Mouse (Mus musculus) thymus, postnatal 10 days (tissue): Measurements from ENCODE around the gene Wnt9a.
"Not testable (repeated sequence)": the region's sequence is repeated elsewhere in the genome, so short reads cannot be mapped to it uniquely, and the experiment has no call there.

ENCODE experiments used
- DNase-seq, 2 experiments: peaks; one replicate each; pipeline ENCODE4 v3.0.0; 2021; ENCODE audit warnings: low spot score in 2 of 2

Gene Wnt9a

DNA sequence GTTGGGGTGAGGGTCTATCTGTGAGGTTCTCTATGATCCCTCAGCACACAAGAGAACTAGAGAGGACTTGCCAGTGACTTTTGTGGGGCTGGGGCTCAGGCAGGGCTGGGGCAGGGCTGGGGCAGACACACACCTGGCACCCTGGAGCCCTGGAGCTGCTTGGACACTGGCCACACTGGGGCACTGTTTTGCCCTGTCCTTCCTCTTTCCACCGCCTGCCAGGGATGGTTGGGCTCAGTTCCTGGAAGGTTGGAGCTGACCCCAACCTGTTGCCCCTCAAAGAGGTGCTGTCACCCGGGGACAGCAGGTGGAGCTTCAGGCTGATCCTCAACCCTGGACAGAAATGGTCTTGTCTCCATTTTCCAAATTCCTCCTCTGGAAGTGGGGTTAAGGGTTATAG, 29.2 kb downstream of the Wnt9a start:
- DNase-seq = no peak

DNA sequence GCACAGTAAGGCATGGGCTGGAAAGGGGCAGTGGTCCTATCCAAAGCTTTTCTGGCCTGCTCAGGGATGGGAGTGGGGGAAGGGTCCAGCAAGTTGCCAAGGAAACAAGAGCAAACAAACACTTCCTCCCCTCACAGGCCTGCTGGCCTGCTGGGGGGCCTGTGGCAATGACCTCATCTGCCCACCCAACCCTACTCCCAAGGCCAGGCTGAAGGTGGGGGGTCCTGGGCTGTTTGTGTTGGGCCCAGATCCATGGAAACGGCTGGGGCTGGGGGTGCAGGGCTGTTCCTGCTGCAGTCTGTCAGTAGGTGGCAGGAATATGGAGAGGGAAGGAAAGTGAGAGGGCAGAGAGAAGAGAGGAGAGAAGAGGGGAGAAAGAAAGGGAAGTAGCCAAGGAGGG, 29.7 kb downstream of the Wnt9a start:
- DNase-seq = no peak

DNA sequence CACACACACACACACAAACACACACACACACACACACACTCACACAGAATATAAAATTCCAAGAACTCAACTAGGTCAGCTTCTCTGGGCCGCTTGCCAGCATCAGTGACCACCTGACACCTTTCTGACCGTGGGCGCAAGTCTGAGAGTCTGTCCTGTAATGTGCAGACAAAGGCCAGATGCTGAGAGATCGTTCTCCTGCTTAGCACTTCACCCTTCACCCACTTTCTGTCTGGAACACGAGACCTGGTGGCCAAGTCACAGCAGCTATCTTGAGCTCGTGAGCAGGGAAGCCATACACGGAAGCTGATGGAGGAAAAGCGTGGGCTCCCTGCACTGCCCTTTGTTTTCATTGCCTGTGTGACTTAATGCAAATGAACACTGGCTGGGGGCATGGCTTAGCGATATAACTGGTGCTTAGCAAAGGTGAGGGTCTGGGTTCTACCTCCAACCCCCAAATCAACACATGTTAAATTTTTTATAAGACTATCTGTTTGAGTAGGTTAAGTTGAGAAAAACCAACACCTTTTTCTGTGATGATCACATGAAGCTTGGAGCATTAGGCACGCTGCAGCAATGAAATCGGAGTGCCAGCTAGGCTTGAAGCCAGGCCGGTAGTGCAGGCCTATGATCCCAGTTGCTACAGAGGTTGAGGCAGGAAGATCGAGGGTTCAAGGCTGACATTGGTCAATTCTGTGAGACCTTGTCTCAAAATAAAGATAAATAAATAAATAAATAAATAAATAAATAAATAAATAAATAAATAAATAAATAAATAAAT, 31.4 kb downstream of the Wnt9a start:
- no peak for DNase-seq

DNA sequence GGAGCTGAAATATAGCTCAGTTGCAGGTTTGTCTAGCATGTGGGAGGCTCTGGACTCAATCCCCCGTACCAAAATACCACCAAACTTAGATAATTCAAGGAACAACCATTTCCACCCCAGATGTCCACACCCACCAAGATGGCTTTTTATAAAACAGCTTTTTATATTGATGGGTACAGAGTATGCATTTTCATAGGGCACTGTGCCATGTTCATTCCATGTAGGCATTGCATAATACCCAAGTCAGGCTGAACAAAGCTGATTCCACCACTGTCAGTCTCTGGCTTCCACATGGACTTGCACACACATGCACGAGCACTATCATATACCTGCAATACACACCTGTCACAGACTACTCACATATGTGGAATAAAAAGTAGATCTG, 32.0 kb downstream of the Wnt9a start:
- no peak for DNase-seq

DNA sequence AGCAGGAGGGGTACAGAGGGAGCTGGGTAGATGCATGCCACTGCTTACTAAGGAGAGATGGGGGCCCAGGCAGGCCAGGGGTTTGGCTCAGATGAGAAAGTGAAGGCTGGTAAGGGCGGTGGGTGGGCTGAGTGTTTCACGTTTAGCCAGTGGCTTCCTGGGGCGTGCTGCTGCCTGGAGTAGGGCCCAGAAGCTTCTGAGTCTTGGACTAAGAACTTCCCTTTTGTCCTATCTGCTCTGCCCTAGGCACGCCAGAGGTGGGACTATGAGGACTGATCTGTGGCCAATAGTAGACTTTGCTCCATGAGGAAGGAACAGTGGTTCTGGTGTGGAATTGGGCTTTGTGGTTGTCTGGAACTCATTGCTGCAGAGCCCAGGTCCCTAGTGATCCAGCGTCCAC, 36.2 kb downstream of the Wnt9a start:
- DNase-seq = no peak

DNA sequence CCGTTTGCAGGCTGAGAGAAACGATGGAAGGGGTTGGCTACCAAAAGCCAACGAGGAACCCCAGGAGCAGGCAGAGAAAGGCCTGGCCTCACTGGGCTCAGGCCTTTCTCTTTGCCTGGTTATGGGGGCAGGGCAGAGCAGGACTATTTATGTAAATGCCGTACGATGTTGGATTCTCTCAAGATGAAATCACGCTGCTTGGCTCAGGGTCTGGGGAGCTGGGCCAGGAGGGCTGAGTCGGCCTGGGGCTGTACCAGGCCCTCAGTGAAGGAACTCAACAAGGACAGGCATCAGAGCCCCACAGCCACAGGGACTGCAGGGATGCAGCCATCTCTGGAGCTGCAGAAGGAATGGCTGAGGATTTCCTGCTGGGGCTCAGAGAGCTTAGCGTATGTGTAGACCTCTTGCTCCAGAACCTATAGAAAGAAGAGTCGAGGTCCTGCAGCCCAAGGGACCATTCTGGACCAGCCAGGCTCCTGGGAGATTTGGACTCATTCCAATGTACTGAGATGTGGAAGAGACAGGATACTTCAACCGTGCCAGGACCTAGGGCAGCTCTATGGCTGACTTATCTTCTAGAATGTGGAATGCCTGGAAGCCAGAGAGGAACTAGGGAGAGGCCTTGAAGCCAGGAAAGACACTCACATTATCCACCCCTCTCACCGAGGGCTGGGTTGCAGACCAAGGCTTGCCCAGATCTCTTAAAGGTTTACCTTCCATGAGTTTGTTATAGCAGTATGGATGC, 39.6 kb downstream of the Wnt9a start:
- DNase-seq = no peak

DNA sequence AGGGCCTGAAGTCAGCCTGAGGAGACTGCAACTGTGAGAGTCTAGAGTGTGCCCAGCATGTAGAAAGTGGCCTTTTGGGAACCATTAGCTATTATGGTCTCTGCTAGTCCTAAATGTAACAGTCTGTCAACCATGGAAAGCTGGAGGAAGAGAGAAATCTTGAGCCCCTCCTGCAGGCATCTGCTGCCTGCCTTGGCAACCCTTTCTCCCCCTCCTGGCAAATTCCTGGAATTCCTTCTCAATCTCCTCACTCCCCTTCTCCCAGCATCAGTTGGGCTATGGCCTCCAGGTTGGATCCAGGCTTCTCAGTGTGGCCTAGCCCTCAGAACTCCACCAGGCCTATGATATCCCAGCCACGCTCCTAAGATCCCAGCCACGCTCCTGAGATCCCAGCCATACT, 43.6 kb downstream of the Wnt9a start:
- DNase-seq = no peak

DNA sequence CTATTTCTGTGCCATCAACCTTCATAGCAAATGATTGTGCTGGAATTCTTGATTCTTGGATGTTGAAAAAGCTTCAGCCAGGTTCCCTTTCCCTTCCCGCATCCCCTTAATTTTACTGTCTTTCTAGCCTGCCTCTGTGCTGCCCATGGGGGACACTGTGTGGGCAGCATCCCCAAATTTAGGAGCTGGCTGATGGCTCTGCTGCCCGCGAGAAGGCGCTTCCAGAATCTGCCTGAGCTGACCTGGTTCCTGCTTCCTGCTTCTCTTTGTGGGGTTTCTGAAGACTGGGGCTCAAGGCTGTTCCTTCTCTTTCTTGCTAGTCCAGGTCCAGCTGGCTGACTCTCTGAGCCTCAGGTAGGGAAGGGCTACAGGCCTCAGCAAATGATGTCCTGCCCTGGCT, 48.1 kb downstream of the Wnt9a start:
- DNase-seq = no peak

DNA sequence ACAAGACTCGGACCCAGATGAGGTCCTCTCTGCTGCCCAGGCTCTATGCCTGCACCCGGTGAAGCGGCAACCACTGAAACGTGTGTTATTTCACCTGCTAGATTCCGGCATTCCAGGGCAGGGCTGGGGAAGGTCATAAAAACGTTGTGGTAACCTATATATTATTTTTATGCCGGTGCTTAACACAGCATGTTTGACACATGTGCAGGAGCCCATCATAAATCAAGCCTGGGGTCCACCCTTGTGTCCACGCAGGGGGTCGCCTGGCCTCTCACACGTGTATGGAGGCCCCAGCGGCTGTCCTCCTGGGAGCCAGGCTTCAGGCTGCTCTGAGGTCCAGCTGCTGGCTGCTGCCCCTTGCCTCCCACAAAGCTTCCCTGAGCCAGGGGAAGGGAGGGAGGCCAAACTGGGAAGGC, 50.2 kb downstream of the Wnt9a start:
- no peak for DNase-seq

DNA sequence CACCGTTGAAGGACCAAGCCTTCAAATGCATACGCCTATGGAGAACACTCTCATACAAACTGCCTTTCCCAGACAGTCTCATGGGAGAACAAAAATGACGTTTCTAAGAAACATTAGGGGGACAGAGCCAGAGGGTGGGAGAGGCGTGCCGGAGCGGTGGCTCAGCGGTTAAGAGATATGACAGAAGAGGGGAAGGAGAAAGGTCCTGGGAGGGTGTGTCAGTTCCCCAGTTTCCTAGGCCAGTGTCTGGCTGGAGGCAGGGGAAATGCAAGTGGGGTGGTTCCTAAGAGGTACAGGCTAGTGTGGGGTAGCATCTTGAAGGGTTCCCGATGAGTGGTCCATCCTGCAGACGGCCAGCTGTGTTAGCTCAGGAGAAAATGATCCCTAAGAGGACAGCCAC, 54.6 kb downstream of the Wnt9a start:
- DNase-seq = no peak

DNA sequence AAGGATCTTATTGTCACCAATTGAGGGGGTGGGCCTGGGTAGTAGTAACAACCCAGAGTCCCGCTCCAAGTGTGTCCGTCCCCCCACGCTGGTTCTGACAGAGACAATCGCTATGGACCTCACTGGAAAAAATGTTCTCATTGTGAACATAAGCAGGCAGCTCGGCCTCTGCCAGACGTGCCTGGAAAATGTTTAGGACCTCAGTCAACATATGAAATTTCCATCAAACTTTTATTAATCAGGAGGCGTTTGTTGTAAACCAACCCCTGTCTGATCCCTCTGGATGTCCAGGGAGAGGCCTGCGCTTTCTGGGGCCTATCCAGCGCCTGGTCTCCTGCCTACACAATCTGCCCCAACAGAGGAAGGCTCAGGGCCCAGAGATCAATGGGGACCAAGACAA, 57.3 kb downstream of the Wnt9a start:
- no peak for DNase-seq

DNA sequence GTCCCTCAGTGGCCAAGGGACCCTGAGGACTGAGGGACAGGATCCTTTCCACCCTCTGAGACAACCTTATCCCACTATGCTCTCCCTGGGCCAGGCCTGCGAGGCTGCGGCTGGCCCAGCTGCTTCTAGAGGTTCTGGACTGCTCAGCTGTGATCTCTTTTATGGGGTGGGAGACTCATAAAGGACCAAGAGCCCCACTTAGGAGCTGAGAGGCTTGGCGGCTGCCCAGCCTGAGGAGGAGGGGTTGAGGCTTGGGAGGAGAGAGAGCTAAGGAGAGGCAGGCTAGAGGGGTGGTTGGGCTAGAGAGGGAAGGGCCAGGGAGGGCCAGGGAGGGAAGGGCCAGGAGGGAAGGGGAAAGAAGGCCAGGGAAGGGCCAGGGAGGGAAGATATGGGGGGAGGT, 57.7 kb downstream of the Wnt9a start:
- no peak for DNase-seq

DNA sequence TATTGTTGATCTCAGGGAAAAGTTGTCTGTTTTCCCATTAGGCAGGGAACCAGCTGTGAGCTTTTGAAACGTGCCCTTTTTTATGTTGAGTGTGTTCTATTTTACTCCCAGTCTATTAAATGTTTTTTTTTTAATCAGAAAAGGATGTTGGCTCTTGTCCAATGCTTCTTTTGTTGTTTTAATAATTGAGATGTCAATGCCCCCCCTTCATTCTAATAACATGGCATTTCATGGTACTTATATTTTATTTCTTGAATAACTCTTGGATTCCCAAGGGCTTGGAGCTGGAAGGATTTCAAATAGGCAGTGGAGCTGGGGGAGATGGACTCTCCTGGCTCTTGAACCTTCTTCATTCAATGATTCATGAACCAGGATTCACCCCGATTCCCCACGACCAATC, 59.3 kb downstream of the Wnt9a start:
- no peak for DNase-seq

DNA sequence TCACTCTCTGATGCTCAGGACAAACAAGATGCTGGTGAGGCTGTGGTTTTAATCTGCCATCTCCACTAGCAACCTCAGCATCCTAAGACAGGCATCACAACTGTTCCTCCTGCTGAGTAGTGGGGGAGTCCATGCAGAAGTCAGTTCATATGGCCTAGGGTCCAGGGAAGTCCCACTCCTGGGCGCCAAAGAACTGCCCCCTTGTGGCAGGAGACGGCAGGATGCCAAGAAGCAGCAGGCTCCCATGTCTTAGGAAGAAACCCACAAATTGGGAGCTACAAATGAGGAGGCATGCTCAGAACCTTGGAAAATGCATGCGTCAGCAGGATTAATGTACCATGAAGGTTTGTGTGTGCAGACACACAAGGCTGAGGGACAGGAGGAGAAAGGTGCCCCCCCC, 59.9 kb downstream of the Wnt9a start:
- DNase-seq = peak in 1 of 2 experiments; percentile 25

DNA sequence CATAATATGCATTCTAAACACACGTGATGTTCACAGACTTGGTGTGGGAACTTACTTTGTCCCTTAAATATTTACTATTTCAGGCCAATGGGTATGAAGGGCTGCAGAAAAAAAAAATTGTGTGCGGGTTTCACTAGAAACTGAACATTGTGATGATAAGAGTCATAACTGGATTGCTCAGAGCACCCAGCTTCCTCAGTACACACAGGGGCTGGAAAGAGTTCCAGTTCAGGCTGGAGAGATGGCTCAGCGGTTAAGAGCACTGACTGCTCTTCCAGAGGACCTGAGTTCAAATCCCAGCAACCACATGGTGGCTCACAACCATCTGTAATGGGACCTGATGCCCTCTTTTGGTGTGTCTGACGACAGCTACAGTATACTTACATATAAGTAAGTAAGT, 61.2 kb downstream of the Wnt9a start:
- DNase-seq = not testable (repeated sequence)

DNA sequence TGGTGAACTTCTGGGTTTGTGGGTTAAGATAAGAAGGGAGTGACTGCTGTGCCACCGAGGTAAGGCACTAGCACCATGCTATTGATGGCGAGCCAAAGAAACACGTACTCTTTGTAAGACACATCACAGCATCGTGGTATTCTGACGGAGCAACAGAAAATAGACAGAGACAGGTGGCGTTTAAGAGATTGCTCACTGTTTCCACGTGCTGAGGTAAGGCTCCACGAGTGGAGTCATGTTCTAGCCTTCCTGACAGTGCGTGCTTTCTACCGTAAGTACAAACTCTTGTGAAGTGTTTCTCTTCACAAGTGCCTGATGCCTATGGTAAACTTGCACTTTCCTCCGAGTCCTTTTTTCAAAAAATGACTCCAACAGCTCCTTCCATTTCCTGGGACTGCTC, 63.1 kb downstream of the Wnt9a start:
- DNase-seq = no peak

DNA sequence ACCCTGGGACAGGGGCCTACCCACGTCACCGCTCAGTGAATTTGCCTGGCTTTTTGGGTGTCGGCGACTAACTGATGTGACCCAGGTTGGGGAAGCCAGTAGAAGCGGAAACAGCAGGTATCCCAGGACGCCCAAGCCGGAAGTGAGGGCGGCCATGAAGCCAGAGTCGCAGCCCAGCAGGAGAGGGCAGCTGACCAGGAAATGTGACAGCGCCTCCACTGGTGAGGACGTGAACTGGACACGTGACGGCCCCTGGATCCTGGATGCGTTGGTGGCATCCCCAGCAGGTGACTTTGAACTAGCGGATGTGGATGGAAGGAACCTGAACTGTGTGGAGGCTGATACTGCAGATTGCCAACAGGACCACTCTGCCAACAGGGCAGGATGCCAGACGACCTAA, 68.7 kb downstream of the Wnt9a start, which contains the start of gene Prss38:
Prss38 (minus strand) TSS at position 183 of the 400 bp plus-strand sequence.
- no peak for DNase-seq

DNA sequence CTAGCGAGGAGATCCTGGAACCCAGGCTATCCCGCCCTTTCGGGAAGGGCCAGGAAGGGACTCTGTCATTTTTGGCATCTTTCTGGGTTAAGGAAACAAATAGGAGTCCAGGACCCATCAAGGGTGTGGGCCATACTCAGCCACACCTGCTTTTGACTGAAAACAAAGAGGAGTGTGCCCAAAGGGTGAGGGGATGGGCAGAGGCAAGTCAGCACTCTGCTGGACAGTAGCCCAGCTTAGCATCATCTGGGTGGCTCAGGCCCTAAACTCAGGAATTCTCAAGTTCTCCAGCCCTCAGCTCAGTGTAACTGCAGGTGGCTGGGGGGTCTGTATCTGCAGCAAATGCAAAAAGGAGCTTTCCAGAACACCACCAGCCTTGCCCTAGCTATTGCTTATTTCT, 71.3 kb downstream of the Wnt9a start:
- DNase-seq = no peak

DNA sequence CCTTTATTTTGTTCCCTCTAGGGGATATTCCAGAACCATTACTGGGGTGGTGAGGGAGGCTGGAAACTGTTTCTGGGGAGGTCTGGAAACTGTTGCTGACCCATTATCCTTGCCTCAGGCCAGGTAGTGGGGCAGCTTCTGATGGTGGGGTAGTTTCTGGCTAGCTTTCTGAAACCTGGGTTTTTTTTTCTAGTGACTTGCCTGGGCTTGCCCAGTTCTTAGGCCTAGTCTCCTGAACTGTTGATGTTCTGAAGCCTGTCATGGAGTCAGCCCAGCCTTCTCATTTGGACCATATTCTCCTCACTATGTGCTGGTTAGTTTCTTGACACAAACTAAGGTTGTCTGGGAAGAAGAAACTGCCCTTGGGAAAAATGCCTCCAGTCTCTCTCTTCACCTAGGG, 72.8 kb downstream of the Wnt9a start:
- no peak for DNase-seq
